ENCODE assay signal across 21 mouse cellular contexts in the genomic region with DNA sequence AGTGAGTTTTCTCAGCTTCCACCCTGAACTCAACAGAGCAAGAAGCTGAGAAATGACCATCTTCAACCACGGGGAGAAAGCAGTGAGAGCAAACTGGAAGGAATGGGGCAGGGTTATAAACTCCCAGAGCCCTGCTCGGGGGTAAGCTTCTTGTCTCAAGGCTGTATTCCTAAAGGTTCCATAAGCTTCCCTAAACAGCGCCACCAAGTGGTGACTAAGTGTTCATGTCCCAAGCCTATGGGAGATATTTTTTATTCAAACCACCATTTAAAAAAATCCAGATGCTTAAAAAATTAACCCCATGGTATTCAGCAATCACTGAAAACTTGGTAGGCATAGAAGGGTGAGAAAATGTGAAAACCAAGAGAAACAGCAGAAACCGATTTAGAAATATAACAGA. TPM values are rescaled to one million over a fixed set of nuclear protein-coding genes. Genes with fewer than 3 reads are reported as not detected.
A peak's percentile ranks its signal among the peaks of the same experiment; 100 is the strongest.
DNase-seq lines count a peak whose midpoint lies in the region; ATAC-seq and TF ChIP-seq lines count a peak whose summit lies in the region.
"Had no signal": no experiment of that assay in that cellular context is flagged by ENCODE, and none has a peak within 500 bp of the region (broad histone marks: within the 10 kb centered on the region; RNA-seq: fewer than 3 reads in every experiment).

No protein-coding gene starts in this region.

- H3K4me3 ChIP-seq in gastrocnemius, adult 2 months: no peak overlapping the region
- no peak overlapping the region for H3K4me3 ChIP-seq in lung, embryonic 14.5 days (ENCODE audit: low read depth, low read length)
- H3K4me3 ChIP-seq in ES-E14 (ENCODE audit: insufficient read depth in 1 of 2, low read depth in 1 of 2, low read length in 2 of 2, poor library complexity in 1 of 2, severe bottlenecking in 1 of 2): no peak overlapping the region
- H3K4me3 ChIP-seq: embryonic facial prominence, embryonic 12.5 days; heart, embryonic 12.5 days; hindbrain, embryonic 10.5 days had no signal

- no peaks in the 10 kb centered on the region for H3K4me1 ChIP-seq in lung, embryonic 14.5 days (ENCODE audit: insufficient read depth)
- no peaks in the 10 kb centered on the region for H3K4me1 ChIP-seq in ES-E14 (ENCODE audit: control insufficient read depth in 2 of 2, insufficient read depth in 2 of 2, low read length in 2 of 2, poor library complexity in 1 of 2)
- H3K4me1 ChIP-seq: embryonic facial prominence, embryonic 12.5 days; heart, embryonic 12.5 days; hindbrain, embryonic 10.5 days had no signal

- H3K27ac ChIP-seq in gastrocnemius, adult 2 months: no peak overlapping the region
- no peak overlapping the region for H3K27ac ChIP-seq in lung, embryonic 14.5 days (ENCODE audit: low read depth)
- H3K27ac ChIP-seq in ES-E14 (ENCODE audit: insufficient read depth, low read depth, low read length, poor library complexity, severe bottlenecking): no peak overlapping the region
- H3K27ac ChIP-seq: embryonic facial prominence, embryonic 12.5 days; hindbrain, embryonic 10.5 days; hindbrain, embryonic 14.5 days had no signal

- H3K9ac ChIP-seq in lung, embryonic 14.5 days: no peak overlapping the region
- no peak overlapping the region for H3K9ac ChIP-seq in ES-E14 (ENCODE audit: insufficient read depth, low read depth, low read length, poor library complexity, severe bottlenecking)
- H3K9ac ChIP-seq: embryonic facial prominence, embryonic 12.5 days; heart, embryonic 12.5 days; hindbrain, embryonic 14.5 days had no signal

- DNase-seq in gastrocnemius, adult 2 months: no peak
- DNase-seq in gastrocnemius, adult 8-10 months (ENCODE audit: low spot score in 2 of 2): no peak
- DNase-seq in lung, embryonic 14.5 days: no peak
- DNase-seq in lung, postnatal 14 days: no peak
- DNase-seq in ES-E14 (ENCODE audit: low read depth, low spot score) (no peak), ZHBTc4 (ENCODE audit: low read depth, low spot score) (peak; percentile 73)
- no peak for DNase-seq in yolk sac, embryonic 10.5 days (ENCODE audit: low spot score)
- no peak for DNase-seq in kidney, postnatal 10 days
- DNase-seq: adrenal gland, postnatal 10 days; cerebellum, adult 11-12 months; cerebellum, adult 9-10 months; cerebellum, postnatal 25 days; gastrocnemius, postnatal 10 days had no signal

- no peak overlapping the region for H3K4me2 ChIP-seq in lung, embryonic 14.5 days
- H3K4me2 ChIP-seq: embryonic facial prominence, embryonic 12.5 days; heart, embryonic 12.5 days; hindbrain, embryonic 14.5 days had no signal

- H3K27me3 ChIP-seq in lung, embryonic 14.5 days (ENCODE audit: insufficient read depth, low read length): no peaks in the 10 kb centered on the region
- H3K27me3 ChIP-seq: embryonic facial prominence, embryonic 12.5 days; heart, embryonic 12.5 days had no signal

- no peaks in the 10 kb centered on the region for H3K9me3 ChIP-seq in lung, embryonic 14.5 days (ENCODE audit: low read depth, low read length)
- H3K9me3 ChIP-seq in ES-E14 (ENCODE audit: control insufficient read depth, insufficient read depth, low read depth, low read length): no peaks in the 10 kb centered on the region
- H3K9me3 ChIP-seq: embryonic facial prominence, embryonic 12.5 days; heart, embryonic 12.5 days; hindbrain, embryonic 10.5 days had no signal

- ATAC-seq in lung, embryonic 14.5 days (ENCODE audit: insufficient read depth): no peak
- ATAC-seq: forebrain, embryonic 16.5 days; inflammation-experienced regulatory T-cells, adult 6 months; intestine, postnatal 0 days had no signal

- in situ Hi-C loops in ES-E14 (cut with MboI; ENCODE audit: low sequenced_read_pairs in 2 of 2, unreplicated experiment in 2 of 2): no loop called here

- H3K36me3 ChIP-seq in lung, embryonic 14.5 days (ENCODE audit: insufficient read depth): no peaks in the 10 kb centered on the region
- H3K36me3 ChIP-seq in ES-E14 (ENCODE audit: control insufficient read depth, insufficient read depth, low read length, poor library complexity, severe bottlenecking): no peaks in the 10 kb centered on the region
- H3K36me3 ChIP-seq: embryonic facial prominence, embryonic 12.5 days; heart, embryonic 12.5 days; hindbrain, embryonic 10.5 days had no signal

- peak; percentile 0; the same call in 1 of the 2 replicates for TF ChIP-seq CTCF in gastrocnemius, adult 2 months (IDR thresholded peaks at IDR 0.05)
- TF ChIP-seq CTCF in lung, embryonic 14.5 days (IDR thresholded peaks at IDR 0.05; ENCODE audit: low read depth): 0 out of 2 replicates have a peak, but pooled peaks have one; percentile 13

- intact Hi-C loops in gastrocnemius, adult 2 months (cut with DNase I): no loop called here

- 83% methylated on average over 4 of the region's 4 CpGs for WGBS in lung, embryonic 14.5 days

TF ChIP-seq in ES-E14, 5 proteins besides CTCF, POLR2A, EP300 and RAD21:
- no peak for TF ChIP-seq ZC3H11A (IDR thresholded peaks at IDR 0.05; ENCODE audit: borderline replicate concordance, low read depth, low read length)
- TF ChIP-seq ZNF384 (IDR thresholded peaks at IDR 0.05; ENCODE audit: low read depth, low read length): 0 out of 2 replicates have a peak, but pooled peaks have one; percentile 32
- no peak for TF ChIP-seq HCFC1 (IDR thresholded peaks at IDR 0.05; ENCODE audit: borderline replicate concordance, insufficient read depth, low read length)
- TF ChIP-seq MAFK (IDR thresholded peaks at IDR 0.05; ENCODE audit: insufficient read depth, low read depth, low read length): no peak
- TF ChIP-seq CHD2 (IDR thresholded peaks at IDR 0.05; ENCODE audit: low read depth, low read length): no peak

RNA-seq across cellular contexts. Expression of gene Zfp365, which starts 18.9 kb away (rescaled TPM):
- total RNA-seq in gastrocnemius, adult 2 months (2021): under 1 TPM; 0.15 to 0.36 TPM
- total RNA-seq in gastrocnemius, adult 8-10 months (2022): under 1 TPM; 0.22 to 0.48 (median 0.27) TPM
- 1.9 and 2.2 TPM in 2 replicates for polyA plus RNA-seq in lung, embryonic 14.5 days (2014; fragmentation: Nextera tagmentation; extraction: Ambion mirVana)
- 16.1 and 19.5 TPM in 2 replicates for total RNA-seq in ES-E14 (2012; rRNA removed)
- total RNA-seq: MEL had no signal

RNA-seq across cellular contexts. Expression of gene Rtkn2, which starts 48.0 kb away (rescaled TPM):
- total RNA-seq in gastrocnemius, adult 2 months (2021): under 1 TPM; 0.11 to 0.31 TPM
- under 1 TPM; 0.46 to 0.75 (median 0.57) TPM for total RNA-seq in gastrocnemius, adult 8-10 months (2022)
- polyA plus RNA-seq in lung, embryonic 14.5 days (2014; fragmentation: Nextera tagmentation; extraction: Ambion mirVana): 14.9 and 16.0 TPM in 2 replicates
- 6.0 and 7.4 TPM in 2 replicates for total RNA-seq in ES-E14 (2012; rRNA removed)

Comparison
In these comparisons a context has a peak if more than half of its experiments do, and no peak if none do; other contexts are left out.
1. RNA of gene Zfp365, which starts 18.9 kb away (total RNA-seq): 16.1 to 19.5 TPM in ES-E14; 0.15 to 0.36 TPM in gastrocnemius, adult 2 months and 0.22 to 0.48 TPM in gastrocnemius, adult 8-10 months; every median in the first group is over 10 times any median in the second.